Mouse (Mus musculus): Measurements from ENCODE around the gene Zbed5.

GRCm38 (mm10) chr5:129918752-129919151, 23.2 kb downstream of the Zbed5 start:
- no peak for TF ChIP-seq CTCF (IDR thresholded peaks at IDR 0.05; ENCODE audit: control insufficient read depth, insufficient read depth, low read length)
- TF ChIP-seq POLR2A (IDR thresholded peaks at IDR 0.05; ENCODE audit: borderline replicate concordance, control insufficient read depth, low read depth, low read length), result no peak
